Mouse (Mus musculus) monocyte, adult 2 months (primary cell): ENCODE results near the gene Ift80.
"Not testable (repeated sequence)": the region's sequence is repeated elsewhere in the genome, so short reads cannot be mapped to it uniquely, and the experiment has no call there.

Experiments used
- DNase-seq, 2 experiments: peaks; one replicate each; pipeline ENCODE4 v3.0.0; 2022; ENCODE audit warnings: low spot score in 2 of 2, low read depth in 1 of 2

The Ift80 gene

GRCm38 (mm10) chr3:68939312-68939711 is 65.1 kb downstream of the Ift80 start:
- no peak for DNase-seq

DNA sequence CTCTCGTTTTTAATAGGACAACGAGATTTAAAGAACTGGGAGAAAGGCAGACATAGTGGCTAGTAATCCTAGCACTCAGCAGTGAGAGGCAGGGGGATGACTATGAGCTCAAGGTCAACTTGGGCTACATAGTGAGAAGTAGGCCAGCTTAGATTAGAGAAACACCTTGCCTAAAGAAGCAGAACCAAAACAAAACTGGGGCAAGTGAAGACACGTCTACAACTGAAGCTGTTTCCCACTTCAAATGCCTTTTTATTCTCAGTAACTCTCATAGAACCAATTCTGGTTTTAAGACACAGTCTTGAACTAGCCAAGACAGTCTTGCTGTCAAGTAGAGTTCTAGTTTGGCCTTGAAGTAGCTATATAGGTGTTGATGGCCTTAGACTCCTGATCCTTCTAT is 67.7 kb downstream of the Ift80 start:
- DNase-seq: no peak

DNA sequence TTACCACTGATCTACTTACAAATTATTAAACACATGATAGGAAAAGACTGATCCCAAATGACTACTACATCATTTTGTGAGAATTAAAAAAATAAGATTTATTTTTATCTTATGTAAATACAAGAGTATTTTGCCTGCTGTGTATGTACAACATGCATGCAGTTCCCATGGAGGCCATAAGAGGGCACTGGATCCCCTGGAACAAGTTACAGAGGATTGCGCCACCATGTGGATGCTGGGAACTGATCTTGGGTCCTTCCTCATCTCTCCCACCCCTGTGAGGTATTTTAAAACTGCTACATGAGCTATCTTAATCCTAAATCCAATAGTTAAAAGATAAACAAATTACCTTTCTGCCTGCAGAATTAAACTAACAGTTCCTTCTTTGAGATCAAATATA is 68.9 kb downstream of the Ift80 start:
- no peak for DNase-seq

GRCm38 (mm10) chr3:68934259-68934658 is 70.1 kb downstream of the Ift80 start:
- DNase-seq: no peak

DNA sequence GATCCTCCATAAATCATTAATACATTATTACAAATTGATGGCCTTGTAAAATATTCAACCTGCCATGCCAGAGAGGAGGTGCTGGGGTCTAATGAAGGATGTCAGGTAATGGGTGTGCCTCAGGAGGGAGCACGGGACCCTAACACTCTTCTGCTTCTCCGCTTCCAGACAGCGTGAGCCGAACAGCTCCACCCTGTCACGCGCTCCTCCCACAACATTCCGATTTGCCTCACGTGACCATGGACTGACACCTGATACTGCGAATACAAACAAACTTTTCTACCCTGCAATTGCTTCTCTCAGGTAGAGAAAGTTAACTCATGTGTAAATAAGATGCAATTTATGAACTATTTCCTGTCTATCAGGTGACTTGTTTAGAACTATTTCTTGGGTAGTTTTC is 75.8 kb downstream of the Ift80 start:
- no peak for DNase-seq

GRCm38 (mm10) chr3:68907509-68907908 is 96.9 kb downstream of the Ift80 start:
- no peak for DNase-seq

- DNase-seq: no peak
These were observed 99.2 kb downstream of the Ift80 start for GRCm38 (mm10) chr3:68904902-68905778.

DNA sequence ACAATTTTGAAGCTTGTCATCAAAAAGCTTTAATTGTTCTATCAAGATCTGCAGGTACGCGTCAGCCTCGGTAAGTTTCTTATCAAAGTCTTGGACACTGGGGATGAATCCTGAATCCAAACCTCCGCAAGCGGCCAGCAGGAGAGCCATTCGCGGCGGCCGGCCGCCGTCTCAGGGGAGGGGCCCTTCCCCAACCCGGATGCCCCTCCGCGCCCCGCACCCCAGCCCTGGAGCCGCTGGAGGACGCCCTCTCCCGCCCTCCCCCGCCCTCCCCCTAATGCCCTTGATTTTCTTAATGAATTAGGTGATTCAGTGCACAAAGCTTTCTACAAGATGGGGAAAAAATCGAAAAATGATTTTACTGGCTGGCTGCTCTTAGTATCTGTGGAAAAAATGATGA is 101.7 kb downstream of the Ift80 start:
- DNase-seq: not testable (repeated sequence)

DNA sequence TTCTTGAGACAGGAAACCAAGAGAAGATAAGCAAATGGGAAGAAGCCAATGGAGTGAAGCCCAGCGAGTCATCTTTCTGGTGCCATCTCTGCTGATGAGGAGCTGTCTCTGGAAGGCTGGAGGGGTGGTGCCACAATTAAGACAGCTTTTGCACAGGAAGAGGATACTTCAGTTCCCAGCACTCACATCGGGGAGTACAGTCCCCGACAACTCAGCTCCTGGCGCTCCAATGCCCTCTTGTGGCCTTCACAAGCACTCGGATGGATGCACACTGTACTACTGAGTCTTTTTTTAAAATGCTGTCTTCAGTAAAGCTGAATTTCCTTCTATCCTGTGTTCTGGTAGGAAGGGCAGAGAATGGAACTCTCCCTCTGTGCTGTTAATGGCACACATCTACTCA is 107.2 kb downstream of the Ift80 start:
- no peak for DNase-seq

- DNase-seq: no peak
These were observed 108.9 kb downstream of the Ift80 start for GRCm38 (mm10) chr3:68895426-68895825.

- DNase-seq: no peak
These were observed 117.5 kb downstream of the Ift80 start for GRCm38 (mm10) chr3:68886845-68887244.

DNA sequence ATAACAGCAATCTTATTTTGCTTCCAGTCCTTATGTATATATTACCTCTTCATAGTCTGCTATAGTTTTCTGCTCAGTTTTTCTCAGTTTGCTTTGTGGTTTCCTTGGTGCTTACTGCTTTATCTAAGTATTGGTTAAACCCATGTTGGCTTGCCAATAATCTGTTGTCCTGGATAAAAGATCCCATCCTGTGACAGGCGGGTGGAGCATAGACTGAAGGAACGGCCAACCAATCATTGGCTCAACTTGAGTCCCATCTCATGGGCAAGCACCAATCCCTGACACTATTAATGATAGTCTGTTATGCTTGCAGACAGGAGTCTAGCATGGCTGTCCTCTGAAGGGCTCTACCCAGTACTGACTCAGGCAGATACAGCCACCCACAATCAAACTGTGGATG is 130.3 kb downstream of the Ift80 start:
- no peak for DNase-seq

DNA sequence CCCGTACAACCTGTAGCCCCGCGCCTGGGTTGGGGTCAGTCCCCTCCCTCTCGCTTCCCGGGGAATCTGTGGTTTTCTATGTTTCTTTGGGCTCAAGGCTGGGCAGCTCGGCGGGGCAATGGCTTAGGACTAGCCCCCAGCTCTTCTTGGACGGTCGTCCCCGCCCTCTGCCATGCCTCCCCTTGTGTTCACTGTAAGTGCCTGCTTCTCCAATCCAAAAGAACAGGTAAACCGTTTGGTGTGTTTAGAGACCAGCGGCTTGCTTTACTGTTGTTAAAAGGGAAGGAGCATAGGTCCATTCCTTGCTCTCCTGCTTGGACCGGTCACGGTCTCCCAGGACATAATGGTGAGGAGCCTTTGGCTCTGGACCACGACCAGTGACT is 133.8 kb downstream of the Ift80 start:
- no peak for DNase-seq

DNA sequence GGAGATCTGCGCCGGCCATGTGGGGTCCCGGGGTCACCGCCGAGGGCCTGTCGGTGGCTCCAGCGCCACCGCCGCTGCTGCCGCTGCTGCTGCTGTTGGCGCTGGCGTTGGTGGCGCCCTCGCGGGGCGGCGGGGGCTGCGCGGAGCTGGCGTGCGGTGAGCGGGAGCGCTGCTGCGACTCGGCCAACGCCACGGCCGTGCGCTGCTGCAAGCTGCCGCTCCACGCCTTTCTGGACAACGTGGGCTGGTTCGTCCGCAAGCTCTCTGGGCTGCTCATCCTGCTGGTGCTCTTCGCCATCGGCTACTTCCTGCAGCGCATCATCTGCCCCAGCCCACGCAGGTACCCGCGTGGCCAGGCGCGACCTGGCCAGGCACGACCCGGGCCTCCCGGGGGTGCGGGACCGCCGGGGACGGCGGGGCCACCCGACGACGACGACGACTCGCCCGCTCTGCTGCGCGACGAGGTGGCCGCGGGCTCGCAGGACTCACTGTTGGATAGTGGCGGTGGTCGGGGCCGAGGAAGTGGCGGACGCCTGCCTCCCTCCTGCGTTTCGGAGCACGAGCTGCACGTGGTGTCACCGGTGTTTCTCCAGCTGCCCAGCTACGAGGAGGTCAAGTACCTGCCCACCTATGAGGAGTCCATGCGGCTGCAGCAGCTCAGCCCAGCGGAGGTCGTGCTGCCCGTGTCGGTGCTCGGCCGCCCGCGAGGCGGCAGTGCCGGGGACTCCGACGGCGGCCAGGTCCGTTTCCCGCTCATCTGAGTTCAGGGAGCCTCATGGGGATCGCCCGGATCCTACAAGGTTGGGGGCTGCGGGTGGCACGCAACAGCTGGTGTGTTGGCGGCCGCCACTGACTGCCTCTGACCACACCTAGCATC is 134.4 kb downstream of the Ift80 start:
- no peak for DNase-seq

DNA sequence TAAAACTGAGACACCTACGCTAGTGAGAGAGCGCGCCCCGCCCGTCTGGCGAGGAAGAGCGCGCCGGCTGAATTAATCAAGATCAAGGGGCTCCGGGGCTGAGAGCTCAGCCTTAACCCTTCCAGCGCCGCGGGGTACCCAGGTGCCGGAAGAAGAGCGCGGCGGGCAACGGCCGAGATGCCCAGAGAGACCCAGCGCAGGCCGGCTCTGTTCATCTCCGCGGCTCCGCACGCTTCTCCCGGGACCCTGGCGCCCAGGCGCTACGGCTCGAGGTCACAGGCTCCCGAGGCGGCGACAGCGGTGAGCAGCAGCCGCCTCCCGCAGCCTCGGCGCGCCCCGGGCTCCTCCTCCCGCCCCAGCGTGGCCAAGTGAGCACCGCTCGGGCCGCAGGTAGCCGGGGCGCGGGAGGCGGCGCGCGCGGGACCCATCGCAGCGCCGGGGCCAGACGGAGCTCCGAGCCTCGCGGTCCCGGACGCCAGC is 135.1 kb downstream of the Ift80 start, which contains the start of gene 1110032F04Rik:
TSS of gene 1110032F04Rik (plus strand) at position 376 of the 480 bp plus-strand sequence.
- DNase-seq: no peak

- no peak for DNase-seq
These were observed 152.0 kb downstream of the Ift80 start for GRCm38 (mm10) chr3:68852414-68852813.

DNA sequence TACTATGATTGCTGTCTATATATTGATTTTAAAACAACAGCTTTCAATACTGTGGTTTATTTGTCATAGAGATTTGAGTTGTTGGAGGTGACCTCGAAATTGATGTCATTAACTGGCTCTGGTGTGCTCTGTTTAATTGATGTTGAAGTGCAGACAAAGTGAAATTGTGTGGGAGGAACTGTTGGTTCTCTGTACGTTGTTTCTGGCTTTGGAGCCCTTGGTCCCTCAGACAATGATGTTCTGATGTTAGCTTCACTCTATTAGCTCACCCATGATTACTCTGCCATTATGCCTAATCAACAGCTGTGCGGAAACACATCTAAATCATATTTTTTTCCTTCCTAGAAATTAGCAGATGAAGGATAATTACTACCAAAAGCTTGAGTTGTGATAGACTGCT is 156.0 kb downstream of the Ift80 start:
- no peak for DNase-seq

DNA sequence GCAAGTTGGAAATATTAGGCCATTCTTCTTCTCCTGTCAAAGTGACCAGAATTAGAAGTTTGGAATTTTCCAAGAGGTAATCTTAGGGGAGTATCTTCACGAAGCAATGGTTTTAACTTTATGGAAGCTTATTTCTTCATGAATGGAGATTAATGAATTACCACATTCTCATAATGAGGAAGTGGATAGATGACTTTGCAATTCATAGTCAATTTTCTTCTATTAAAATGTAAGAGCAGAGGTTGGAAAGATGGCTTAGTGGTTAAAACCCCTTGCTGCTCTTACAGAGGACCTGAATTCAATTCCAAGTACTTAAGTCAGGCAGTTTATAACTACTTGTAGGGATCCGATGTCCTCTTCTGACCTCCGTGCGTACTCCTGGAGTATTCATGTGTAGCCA is 160.3 kb downstream of the Ift80 start:
- DNase-seq: no peak
